Mouse (Mus musculus) forebrain, embryonic 16.5 days (tissue): ENCODE data around the gene Xpa. TPM values are rescaled to one million over a fixed set of nuclear protein-coding genes. Genes with fewer than 3 reads are reported as not detected.
A peak's percentile ranks its signal among the peaks of the same experiment; 100 is the strongest.

Experiments used
- ATAC-seq: fragments of 200-750 bp; cut with Nextera tagmentation; 2 replicates; pipeline ENCODE4 v1.8.0; 2017; ENCODE audit warnings: mild to moderate bottlenecking, moderate library complexity
- H3K27ac ChIP-seq: fragments of 300-500 bp; sonication (generic); 2 replicates; pipeline ENCODE4 v1.5.1; 2014; ENCODE audit warnings: low read length, control low read depth
- H3K27me3 ChIP-seq: fragments of 300-500 bp; sonication (generic); replicated peaks from 2 replicates; pipeline ENCODE4 v1.6.1; 2014; ENCODE audit warnings: low read length; ENCODE audit not compliant: control insufficient read depth, insufficient read depth
- H3K36me3 ChIP-seq: fragments of 300-500 bp; sonication (generic); 2 replicates; pipeline ENCODE4 v1.6.1; 2014; ENCODE audit not compliant: control insufficient read depth, insufficient read depth
- H3K4me1 ChIP-seq: fragments of 300-500 bp; sonication (generic); replicated peaks from 2 replicates; pipeline ENCODE4 v1.6.1; 2014; ENCODE audit warnings: low read length; ENCODE audit not compliant: control insufficient read depth, insufficient read depth
- H3K4me2 ChIP-seq: fragments of 300-500 bp; sonication (generic); 2 replicates; pipeline ENCODE4 v1.6.1; 2014; ENCODE audit warnings: mild to moderate bottlenecking, low read length, control low read depth
- H3K4me3 ChIP-seq: fragments of 300-500 bp; sonication (generic); replicated peaks from 2 replicates; pipeline ENCODE4 v1.5.1; 2014; ENCODE audit warnings: mild to moderate bottlenecking, low read length, control low read depth
- H3K9ac ChIP-seq: fragments of 300-500 bp; sonication (generic); replicated peaks from 2 replicates; pipeline ENCODE4 v1.6.1; 2014; ENCODE audit warnings: low read depth, low read length, control low read depth
- H3K9me3 ChIP-seq: fragments of 300-500 bp; sonication (generic); 2 replicates; pipeline ENCODE4 v1.6.1; 2016; ENCODE audit warnings: low read length; ENCODE audit not compliant: control insufficient read depth
- WGBS: fragments of 180-500 bp; shearing (Covaris S2); extraction: QIAGEN DNeasy Blood & Tissue Kit; methylation state at CpG from one replicate; pipeline ENCODE4 v1.1.7; 2014; 5-methylcytosine and 5-hydroxymethylcytosine counted together
- polyA plus RNA-seq: library from polyadenylated mRNA; unstranded; fragments of >200 nt; fragmentation: Nextera tagmentation; extraction: Ambion mirVana; gene quantifications from 2 replicates; pipeline ENCODE4 v1.2.1, GENCODE M21; 2015

Gene Xpa
- polyA plus RNA-seq, 1 experiment from 2014 or later: 30.0 TPM

DNA sequence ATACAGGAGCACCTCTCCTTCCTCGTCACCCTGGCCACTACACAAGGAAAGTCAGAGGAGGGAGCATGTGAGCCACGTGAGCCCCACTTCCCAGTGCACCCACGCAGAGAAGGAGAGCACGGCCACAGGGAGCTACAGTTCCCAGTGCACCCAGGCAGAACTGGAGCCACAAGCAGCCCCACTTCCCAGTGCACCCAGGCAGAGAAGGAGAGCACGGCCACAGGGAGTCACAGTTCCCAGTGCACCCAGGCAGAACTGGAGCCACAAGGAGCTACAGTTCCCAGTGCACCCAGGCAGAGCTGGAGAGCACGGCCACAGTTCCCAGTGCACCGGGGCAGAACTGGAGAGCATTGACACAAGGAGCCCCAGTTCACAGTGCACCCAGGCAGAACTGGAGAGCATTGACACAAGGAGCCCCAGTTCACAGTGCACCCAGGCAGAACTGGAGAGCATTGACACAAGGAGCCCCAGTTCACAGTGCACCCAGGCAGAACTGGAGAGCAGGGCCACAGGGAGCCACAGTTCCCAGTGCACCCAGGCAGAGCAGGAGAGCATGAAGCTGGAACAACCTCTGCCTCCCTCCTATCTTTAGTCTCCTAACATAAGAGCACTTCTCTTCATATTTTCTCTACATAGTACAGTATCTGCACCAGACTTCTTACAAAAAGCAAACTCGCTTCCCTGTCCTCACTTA lies 66.7 kb downstream of the Xpa start:
- Histone ChIP-seq H3K4me1 (no peaks in the 10 kb centered on the region), H3K27me3 (no peaks in the 10 kb centered on the region), H3K36me3 (peaks cover 28% of the 10 kb centered on the region), H3K9me3 (no peaks in the 10 kb centered on the region), H3K4me2 (no peak overlapping the region), H3K9ac (no peak overlapping the region), H3K4me3 (no peak overlapping the region), H3K27ac (no peak overlapping the region)
- ATAC-seq: no peak
- 88% methylated on average over 8 of the region's 8 CpGs for WGBS

DNA sequence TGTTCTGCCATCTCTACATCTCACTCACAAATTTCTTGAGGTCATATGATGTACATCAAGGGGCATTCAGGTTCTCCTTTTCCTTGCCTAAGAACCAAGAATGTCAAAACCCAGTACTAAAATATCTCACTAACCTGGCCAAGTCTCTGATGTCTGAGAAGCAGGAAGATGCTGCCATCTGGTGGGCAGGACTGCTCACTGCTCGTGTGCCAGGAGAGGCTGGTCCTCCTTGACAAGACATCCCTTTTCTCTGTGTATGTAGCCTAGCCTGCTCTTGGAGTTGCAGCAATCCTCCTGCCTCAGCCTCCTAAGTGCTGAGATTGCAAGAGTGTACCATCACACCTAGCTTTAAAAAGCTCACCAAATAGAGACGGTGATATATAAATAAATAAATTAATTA lies 69.6 kb downstream of the Xpa start:
- H3K27ac ChIP-seq: no peak overlapping the region
- 46% methylated on average over 2 of the region's 2 CpGs for WGBS
- no peak overlapping the region for H3K9ac ChIP-seq
- no peak overlapping the region for H3K4me3 ChIP-seq
- ATAC-seq: peak; percentile 69; the same call in 1 of the 2 replicates
- H3K4me1 ChIP-seq: no peaks in the 10 kb centered on the region
- H3K4me2 ChIP-seq: no peak overlapping the region
- H3K36me3 ChIP-seq: peaks cover 26% of the 10 kb centered on the region
- no peaks in the 10 kb centered on the region for H3K27me3 ChIP-seq
- H3K9me3 ChIP-seq: no peaks in the 10 kb centered on the region

DNA sequence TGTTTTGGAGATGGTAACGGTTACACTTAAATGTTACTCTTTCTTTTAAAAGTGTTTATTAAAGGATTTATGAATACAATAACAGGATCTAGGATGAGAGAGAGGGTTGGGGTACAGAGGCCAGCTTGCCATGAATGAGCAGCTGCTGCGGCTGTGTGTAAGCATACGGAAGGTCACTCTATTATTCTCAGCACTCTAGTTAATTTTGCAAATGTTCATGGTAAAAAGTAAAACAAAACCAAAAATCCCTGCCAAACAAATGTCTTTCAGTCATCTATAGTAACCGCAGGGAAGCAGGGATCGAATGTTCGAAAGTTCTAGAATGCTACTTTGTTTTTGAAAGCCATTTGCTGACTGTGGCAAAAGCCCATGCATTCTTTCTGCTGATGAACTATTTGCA lies 72.8 kb downstream of the Xpa start:
- no peaks in the 10 kb centered on the region for H3K9me3 ChIP-seq
- no peak overlapping the region for H3K27ac ChIP-seq
- peaks cover 27% of the 10 kb centered on the region for H3K36me3 ChIP-seq
- no peaks in the 10 kb centered on the region for H3K27me3 ChIP-seq
- ATAC-seq: no peak
- H3K4me3 ChIP-seq: no peak overlapping the region
- no peaks in the 10 kb centered on the region for H3K4me1 ChIP-seq
- WGBS: 90% methylated on average over 6 of the region's 6 CpGs
- H3K9ac ChIP-seq: no peak overlapping the region
- no peak overlapping the region for H3K4me2 ChIP-seq

DNA sequence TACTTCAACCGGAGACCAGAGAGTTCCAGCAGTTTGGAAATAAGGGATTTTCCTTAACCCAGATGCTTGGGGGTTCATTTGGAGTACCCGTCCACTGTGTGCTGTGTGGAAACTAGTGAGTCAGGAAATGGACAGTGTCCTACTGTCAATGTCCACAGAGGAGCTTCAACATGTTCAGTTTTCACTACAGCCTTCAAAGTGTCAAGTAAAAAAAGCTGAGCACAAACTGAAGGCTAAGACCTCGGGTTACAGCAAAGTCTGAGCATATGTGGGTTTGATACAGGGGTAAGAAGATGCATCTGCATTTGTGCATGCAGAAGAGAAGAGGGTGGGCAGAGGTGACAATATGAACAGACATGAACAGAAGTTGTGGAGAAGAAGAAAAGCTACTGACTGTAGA lies 75.3 kb downstream of the Xpa start:
- H3K27me3 ChIP-seq: no peaks in the 10 kb centered on the region
- 92% methylated on average over 3 of the region's 3 CpGs for WGBS
- no peaks in the 10 kb centered on the region for H3K9me3 ChIP-seq
- H3K4me2 ChIP-seq: no peak overlapping the region
- peaks cover 34% of the 10 kb centered on the region for H3K36me3 ChIP-seq
- no peak for ATAC-seq
- H3K4me3 ChIP-seq: no peak overlapping the region
- H3K9ac ChIP-seq: no peak overlapping the region
- H3K27ac ChIP-seq: no peak overlapping the region
- no peaks in the 10 kb centered on the region for H3K4me1 ChIP-seq

DNA sequence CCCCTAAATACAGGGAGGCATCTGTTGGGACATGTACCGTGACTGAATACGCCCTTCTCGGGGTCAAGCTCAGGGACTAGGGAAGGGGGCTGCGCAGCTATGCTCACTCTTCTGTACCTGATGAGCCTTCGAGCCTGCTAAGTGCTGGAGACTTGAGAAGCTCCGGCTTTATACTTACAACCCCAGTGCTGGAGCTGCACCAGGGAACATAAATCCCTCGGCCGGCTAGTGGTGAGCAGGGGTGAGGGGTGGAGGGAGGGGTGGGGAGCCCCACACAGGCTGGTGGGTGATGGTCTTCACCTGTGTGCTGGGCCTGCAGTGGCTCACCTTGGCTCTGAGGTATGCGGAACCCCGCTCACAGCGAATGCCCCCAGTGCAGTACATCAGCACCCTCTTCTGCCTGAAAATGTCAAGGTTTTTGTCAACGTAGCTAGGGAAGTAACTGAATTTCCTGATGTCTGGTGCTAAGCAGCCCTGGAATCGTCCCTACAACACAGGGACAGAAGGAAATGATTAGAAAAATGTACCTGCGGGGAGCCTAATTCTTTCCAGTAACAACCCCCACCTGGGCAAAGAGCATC lies 76.5 kb downstream of the Xpa start:
- Histone ChIP-seq H3K4me1 (no peaks in the 10 kb centered on the region), H3K4me2 (no peak overlapping the region), H3K27me3 (no peaks in the 10 kb centered on the region), H3K9me3 (no peaks in the 10 kb centered on the region), H3K27ac (no peak overlapping the region), H3K9ac (no peak overlapping the region), H3K36me3 (peaks cover 38% of the 10 kb centered on the region), H3K4me3 (no peak overlapping the region)
- 91% methylated on average over 14 of the region's 14 CpGs for WGBS
- no peak for ATAC-seq

DNA sequence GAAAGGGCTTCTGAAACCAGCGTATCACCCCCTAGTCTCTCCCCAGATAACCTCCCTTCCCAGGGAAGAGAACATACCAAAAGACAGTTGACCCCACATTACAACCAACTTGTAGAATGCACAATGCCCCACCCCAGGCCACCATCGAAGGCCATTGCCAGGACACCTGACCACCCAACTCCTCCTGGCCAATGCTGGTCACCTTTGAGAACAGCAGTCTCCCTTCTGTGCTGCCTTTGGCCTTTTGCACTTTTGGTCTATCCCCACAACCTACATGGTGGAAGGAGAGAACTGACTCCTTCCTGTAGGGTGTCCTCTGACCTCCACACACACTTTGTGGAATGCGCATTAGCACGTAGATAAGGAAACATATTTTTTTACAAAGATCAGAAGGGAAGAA lies 78.6 kb downstream of the Xpa start:
- Histone ChIP-seq H3K4me3 (no peak overlapping the region), H3K27ac (no peak overlapping the region), H3K4me1 (no peaks in the 10 kb centered on the region), H3K4me2 (no peak overlapping the region), H3K9me3 (no peaks in the 10 kb centered on the region), H3K36me3 (peaks cover 31% of the 10 kb centered on the region), H3K9ac (no peak overlapping the region), H3K27me3 (no peaks in the 10 kb centered on the region)
- no peak for ATAC-seq
- 97% methylated on average over 4 of the region's 4 CpGs for WGBS

DNA sequence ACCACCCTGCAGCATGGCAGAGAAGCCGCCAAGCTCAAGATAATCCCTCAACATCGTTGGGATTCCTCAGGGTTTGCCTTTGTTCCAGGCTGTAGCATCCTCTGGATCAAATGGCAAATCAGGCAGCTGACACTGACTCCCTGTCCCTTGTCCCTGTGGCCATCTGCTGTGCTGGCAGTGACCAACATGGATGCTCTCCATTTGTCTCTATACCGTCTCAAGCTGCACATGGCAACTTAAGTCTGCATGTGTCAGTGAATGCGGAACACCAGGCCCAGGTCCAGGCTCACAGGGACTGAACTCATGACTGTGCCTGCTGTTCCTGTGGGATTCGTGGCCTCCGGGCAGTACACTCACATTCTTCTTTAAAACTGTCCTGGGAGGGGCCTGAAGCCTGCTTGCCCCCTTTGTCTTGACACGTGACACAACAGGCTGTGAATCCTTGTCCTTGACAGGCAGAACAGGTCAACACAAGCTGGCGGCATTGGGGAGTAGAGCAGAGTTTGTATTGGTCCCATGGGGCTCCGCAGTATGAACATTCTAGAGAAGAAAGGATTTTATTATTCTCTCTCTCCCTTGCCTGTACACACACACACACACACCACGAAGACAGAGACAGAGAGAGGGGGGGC lies 79.5 kb downstream of the Xpa start:
- no peaks in the 10 kb centered on the region for H3K4me1 ChIP-seq
- 80% methylated on average over 10 of the region's 10 CpGs for WGBS
- no peak overlapping the region for H3K4me2 ChIP-seq
- H3K27me3 ChIP-seq: no peaks in the 10 kb centered on the region
- peaks cover 27% of the 10 kb centered on the region for H3K36me3 ChIP-seq
- no peak overlapping the region for H3K9ac ChIP-seq
- no peak overlapping the region for H3K4me3 ChIP-seq
- no peak overlapping the region for H3K27ac ChIP-seq
- ATAC-seq: no peak
- H3K9me3 ChIP-seq: no peaks in the 10 kb centered on the region

DNA sequence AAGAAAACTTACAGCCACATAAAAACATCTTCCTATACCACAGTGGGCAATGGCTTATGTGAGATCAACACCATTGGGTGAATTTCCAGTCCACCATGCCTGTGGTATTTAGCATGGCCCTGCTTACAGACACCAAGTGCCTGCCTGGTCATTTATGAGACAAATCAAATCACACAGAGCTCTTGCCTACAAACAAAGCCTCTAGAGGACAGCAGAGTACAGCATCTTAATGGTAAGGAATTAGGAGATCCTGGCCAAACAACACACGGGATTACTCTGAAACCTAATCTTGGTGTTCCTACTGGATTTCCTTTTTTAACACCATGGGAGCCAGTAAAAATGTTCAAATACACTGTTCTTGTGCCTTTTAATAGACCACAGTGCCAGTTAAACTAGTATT lies 80.8 kb downstream of the Xpa start:
- Histone ChIP-seq H3K4me3 (no peak overlapping the region), H3K4me1 (no peaks in the 10 kb centered on the region), H3K27ac (no peak overlapping the region), H3K36me3 (peaks cover 24% of the 10 kb centered on the region), H3K9me3 (no peaks in the 10 kb centered on the region), H3K9ac (no peak overlapping the region), H3K4me2 (no peak overlapping the region), H3K27me3 (no peaks in the 10 kb centered on the region)
- whole genome bisulfite sequencing: 86% methylated on average over 1 of the region's 1 CpGs
- no peak for ATAC-seq

DNA sequence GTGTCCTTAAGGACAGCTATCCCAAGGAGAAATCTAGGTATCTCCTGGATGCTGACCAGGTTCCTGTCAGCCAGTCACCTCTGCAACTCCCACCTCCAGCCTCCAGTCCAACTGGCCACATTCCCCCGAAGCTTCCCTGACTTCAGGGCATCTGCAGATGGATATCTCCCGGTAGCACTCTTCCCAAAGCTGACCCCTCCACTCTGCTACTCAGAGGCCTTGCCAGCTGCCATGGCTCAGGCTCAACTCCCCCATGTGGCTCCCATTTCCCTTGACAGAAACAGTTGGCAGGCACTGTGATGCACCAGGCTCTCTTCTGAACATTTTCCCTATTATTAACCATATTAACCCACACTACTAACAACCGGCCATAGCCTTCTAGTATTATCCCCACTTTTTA lies 84.8 kb downstream of the Xpa start:
- Histone ChIP-seq H3K4me3 (no peak overlapping the region), H3K4me1 (no peaks in the 10 kb centered on the region), H3K4me2 (no peak overlapping the region), H3K9me3 (no peaks in the 10 kb centered on the region), H3K27ac (no peak overlapping the region), H3K36me3 (peaks cover 9% of the 10 kb centered on the region; the same call in 1 of the 2 replicates), H3K27me3 (no peaks in the 10 kb centered on the region), H3K9ac (no peak overlapping the region)
- 73% methylated on average over 3 of the region's 3 CpGs for WGBS
- no peak for ATAC-seq
